Mouse (Mus musculus) spleen, adult 2 months (tissue): ENCODE data around the gene Ntan1.

Experiments used
- CTCF ChIP-seq: fragments of 200-500 bp; IDR thresholded peaks from 2 replicates; pipeline ENCODE4 v1.5.1; 2011; ENCODE audit warnings: mild to moderate bottlenecking, inconsistent platforms; ENCODE audit not compliant: insufficient read depth, insufficient read length, insufficient replicate concordance; ENCODE audit errors: extremely low read depth
- POLR2A ChIP-seq: fragments of 200-500 bp; IDR thresholded peaks from 2 replicates; pipeline ENCODE4 v1.6.1; 2011; ENCODE audit warnings: low read depth, low read length, inconsistent platforms

DNA sequence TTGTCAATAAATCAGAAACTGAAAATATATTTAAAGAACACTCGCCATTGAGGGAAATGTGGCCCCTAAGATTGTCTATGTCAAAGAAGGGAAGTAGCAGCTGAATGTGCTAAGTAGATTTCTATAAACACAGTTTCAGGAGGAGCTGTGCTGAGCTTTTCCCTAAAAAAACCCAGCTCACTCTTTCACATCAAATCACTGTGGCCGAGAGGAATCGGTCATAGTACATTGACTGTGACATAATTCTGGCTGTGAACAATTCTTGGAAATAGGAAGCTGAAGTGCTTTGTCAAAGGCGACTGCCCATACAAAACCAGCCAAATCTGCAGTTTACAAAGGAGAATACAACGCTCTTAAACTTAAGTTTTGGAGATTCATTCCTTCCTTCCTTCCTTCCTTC lies 48.0 kb downstream of the Ntan1 start:
- no peak for TF ChIP-seq POLR2A
- no peak for TF ChIP-seq CTCF
